Mouse (Mus musculus) midbrain, embryonic 11.5 days (tissue): ENCODE results near the gene Lig3. TPM values are rescaled to one million over a fixed set of nuclear protein-coding genes. Genes with fewer than 3 reads are reported as not detected.

Experiments
- ATAC-seq: fragments of 200-750 bp; cut with Nextera tagmentation; 2 replicates; pipeline ENCODE4 v1.8.0; 2017; ENCODE audit warnings: moderate TSS enrichment, moderate library complexity; ENCODE audit not compliant: low FRiP score
- DNase-seq: peaks from one replicate; pipeline ENCODE4 v3.0.0; 2015; ENCODE audit warnings: low spot score; ENCODE audit errors: missing footprints
- H3K27ac ChIP-seq: fragments of 300-500 bp; sonication (generic); 2 replicates; pipeline ENCODE4 v1.5.1; 2014; ENCODE audit warnings: low read depth, low read length
- H3K27me3 ChIP-seq: fragments of 300-500 bp; sonication (generic); 2 replicates; pipeline ENCODE4 v1.6.1; 2014; ENCODE audit warnings: mild to moderate bottlenecking, low read length, moderate library complexity, mixed read lengths; ENCODE audit not compliant: control insufficient read depth, insufficient read depth
- H3K36me3 ChIP-seq: fragments of 300-500 bp; sonication (generic); 2 replicates; pipeline ENCODE4 v1.6.1; 2014; ENCODE audit warnings: mild to moderate bottlenecking, low read length, moderate library complexity, mixed read lengths; ENCODE audit not compliant: control insufficient read depth, insufficient read depth
- H3K4me1 ChIP-seq: fragments of 300-500 bp; sonication (generic); 2 replicates; pipeline ENCODE4 v1.6.1; 2014; ENCODE audit warnings: low read length; ENCODE audit not compliant: control insufficient read depth, insufficient read depth
- H3K4me2 ChIP-seq: fragments of 300-500 bp; sonication (generic); 2 replicates; pipeline ENCODE4 v1.6.1; 2014; ENCODE audit warnings: mild to moderate bottlenecking, moderate library complexity
- H3K4me3 ChIP-seq: fragments of 300-500 bp; sonication (generic); 2 replicates; pipeline ENCODE4 v1.5.1; 2014; ENCODE audit warnings: low read depth, low read length
- H3K9ac ChIP-seq: fragments of 300-500 bp; sonication (generic); 2 replicates; pipeline ENCODE4 v1.6.1; 2014; ENCODE audit warnings: low read length
- H3K9me3 ChIP-seq: fragments of 300-500 bp; sonication (generic); 2 replicates; pipeline ENCODE4 v1.6.1; 2016; ENCODE audit warnings: low read length; ENCODE audit not compliant: control insufficient read depth
- WGBS: fragments of 180-500 bp; shearing (Covaris S2); extraction: QIAGEN DNeasy Blood & Tissue Kit; methylation state at CpG from one replicate; pipeline ENCODE4 v1.1.7; 2014; 5-methylcytosine and 5-hydroxymethylcytosine counted together
- polyA plus RNA-seq: library from polyadenylated mRNA; unstranded; fragments of >200 nt; fragmentation: Nextera tagmentation; extraction: Ambion mirVana; gene quantifications from 2 replicates; pipeline ENCODE4 v1.2.1, GENCODE M21; 2014

Gene Lig3
- 48.2 and 52.6 TPM in 2 replicates for polyA plus RNA-seq

DNA sequence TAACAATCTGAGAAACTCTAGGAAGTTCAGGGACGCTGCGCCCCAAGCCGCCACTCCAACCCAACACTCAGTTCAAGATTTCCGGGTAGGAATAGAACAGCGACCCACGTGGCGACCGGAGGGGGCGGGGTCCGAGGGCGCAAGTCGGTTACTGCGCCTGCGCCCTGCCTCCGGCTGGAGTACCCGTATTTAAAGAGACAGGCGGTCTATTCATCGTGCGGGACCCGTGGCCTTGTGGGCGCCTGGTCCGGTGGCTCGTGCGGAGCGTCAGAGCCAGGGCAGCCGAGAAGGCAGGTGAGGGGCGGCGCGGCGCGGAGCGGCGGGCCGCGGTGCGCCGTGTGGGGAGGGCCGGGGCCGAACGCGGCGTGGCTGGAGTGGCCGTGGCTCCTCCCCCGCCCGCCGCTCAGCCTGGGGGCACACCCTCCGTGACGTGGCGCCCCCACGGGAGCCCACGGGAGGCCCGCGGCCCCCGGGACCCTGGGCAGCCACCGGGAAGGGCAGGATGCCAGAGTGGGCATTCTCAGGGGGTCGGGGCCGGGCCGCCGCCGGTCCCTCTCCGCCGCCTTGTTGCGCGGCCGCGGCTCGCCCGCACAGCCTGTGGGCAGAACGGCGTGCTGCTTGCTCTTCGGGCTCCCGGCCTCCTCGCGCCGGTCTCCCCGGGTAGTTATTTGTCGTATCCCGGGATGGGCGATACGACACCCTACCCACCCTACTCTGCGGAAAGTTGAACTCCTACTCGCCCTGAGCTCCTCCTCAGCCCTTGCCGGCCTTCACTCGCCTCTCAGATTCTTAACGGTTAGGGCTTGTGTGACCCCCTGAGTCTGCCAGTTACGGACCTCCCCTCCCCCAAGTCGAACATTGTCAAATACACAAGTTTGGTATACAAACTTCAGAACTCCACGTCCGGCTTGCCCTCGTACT is at the start of gene Lig3:
Gene Lig3, plus strand, starts transcription at position 126 of the 921 bp plus-strand sequence.
- peak within 1 kb of the TSS; percentile 79 for H3K4me2 ChIP-seq
- H3K9ac ChIP-seq: peak within 1 kb of the TSS; percentile 97
- DNase-seq: peak; percentile 99
- no peaks in the 10 kb centered on the region for H3K9me3 ChIP-seq
- peaks cover 9% of the 10 kb centered on the region for H3K36me3 ChIP-seq
- H3K4me3 ChIP-seq: peak within 1 kb of the TSS; percentile 97
- H3K4me1 ChIP-seq: peaks cover 12% of the 10 kb centered on the region
- no peaks in the 10 kb centered on the region for H3K27me3 ChIP-seq
- under 1% methylated on average over 77 of the region's 90 CpGs for WGBS
- ATAC-seq: peak; percentile 96
- peak within 1 kb of the TSS; percentile 89 for H3K27ac ChIP-seq

GRCm38 (mm10) chr11:82734227-82734626 is 46.7 kb upstream of the Lig3 start:
- no peak for DNase-seq
- Histone ChIP-seq H3K4me2 (no peak overlapping the region), H3K27me3 (no peaks in the 10 kb centered on the region), H3K4me3 (no peak overlapping the region), H3K9me3 (no peaks in the 10 kb centered on the region), H3K9ac (no peak overlapping the region), H3K4me1 (no peaks in the 10 kb centered on the region), H3K27ac (no peak overlapping the region), H3K36me3 (no peaks in the 10 kb centered on the region)
- no peak for ATAC-seq

DNA sequence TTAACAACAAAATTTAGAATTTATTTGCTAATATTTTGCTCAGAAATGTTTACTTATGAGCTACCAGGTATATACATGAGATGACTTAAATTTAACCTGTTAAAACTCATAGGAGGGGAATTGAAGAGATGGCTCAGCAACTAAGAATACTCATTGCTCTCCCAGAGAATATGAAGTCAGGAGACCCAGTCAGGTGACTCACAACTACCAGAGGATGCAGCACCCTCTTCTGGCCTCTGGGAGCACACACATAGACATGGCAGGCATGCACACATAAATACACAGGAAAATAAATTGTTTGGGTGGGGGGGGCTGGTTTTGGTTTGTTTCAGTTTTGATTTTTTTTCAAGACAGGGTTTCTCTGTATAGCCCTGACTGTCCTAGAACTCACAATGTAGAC is 41.9 kb upstream of the Lig3 start:
- H3K4me1 ChIP-seq: no peaks in the 10 kb centered on the region
- H3K4me2 ChIP-seq: no peak overlapping the region

GRCm38 (mm10) chr11:82746138-82746537 is 34.8 kb upstream of the Lig3 start:
- no peaks in the 10 kb centered on the region for H3K4me1 ChIP-seq
- H3K27ac ChIP-seq: no peak overlapping the region
- ATAC-seq: no peak
- WGBS: 34% methylated on average over 6 of the region's 6 CpGs
- no peaks in the 10 kb centered on the region for H3K9me3 ChIP-seq
- H3K9ac ChIP-seq: no peak overlapping the region
- H3K4me3 ChIP-seq: no peak overlapping the region
- peak; percentile 84 for DNase-seq
- H3K4me2 ChIP-seq: no peak overlapping the region
- H3K27me3 ChIP-seq: no peaks in the 10 kb centered on the region
- H3K36me3 ChIP-seq: no peaks in the 10 kb centered on the region

More for the DNA sequence above, 41.9 kb upstream of the Lig3 start:
- H3K36me3 ChIP-seq: no peaks in the 10 kb centered on the region
- ATAC-seq: no peak
- no peak for DNase-seq
- no peak overlapping the region for H3K4me3 ChIP-seq
- no peak overlapping the region for H3K27ac ChIP-seq
- H3K9me3 ChIP-seq: no peaks in the 10 kb centered on the region
- no peaks in the 10 kb centered on the region for H3K27me3 ChIP-seq
- H3K9ac ChIP-seq: no peak overlapping the region

- Histone ChIP-seq H3K4me3 (no peak overlapping the region), H3K36me3 (no peaks in the 10 kb centered on the region), H3K27me3 (no peaks in the 10 kb centered on the region), H3K4me1 (no peaks in the 10 kb centered on the region), H3K4me2 (no peak overlapping the region), H3K9me3 (no peaks in the 10 kb centered on the region), H3K9ac (no peak overlapping the region), H3K27ac (no peak overlapping the region)
- ATAC-seq (no peak), DNase-seq (no peak)
- WGBS: 78% methylated on average over 8 of the region's 8 CpGs
These were observed 34.0 kb upstream of the Lig3 start for GRCm38 (mm10) chr11:82746857-82747366.

- no peak overlapping the region for H3K4me2 ChIP-seq
- H3K36me3 ChIP-seq: no peaks in the 10 kb centered on the region
- no peak overlapping the region for H3K9ac ChIP-seq
- H3K4me1 ChIP-seq: no peaks in the 10 kb centered on the region
- no peak for ATAC-seq
- no peak overlapping the region for H3K27ac ChIP-seq
- 75% methylated on average over 6 of the region's 6 CpGs for WGBS
- no peak for DNase-seq
- H3K27me3 ChIP-seq: no peaks in the 10 kb centered on the region
- H3K4me3 ChIP-seq: no peak overlapping the region
- no peaks in the 10 kb centered on the region for H3K9me3 ChIP-seq
These were observed 28.4 kb upstream of the Lig3 start for GRCm38 (mm10) chr11:82752349-82753115.

DNA sequence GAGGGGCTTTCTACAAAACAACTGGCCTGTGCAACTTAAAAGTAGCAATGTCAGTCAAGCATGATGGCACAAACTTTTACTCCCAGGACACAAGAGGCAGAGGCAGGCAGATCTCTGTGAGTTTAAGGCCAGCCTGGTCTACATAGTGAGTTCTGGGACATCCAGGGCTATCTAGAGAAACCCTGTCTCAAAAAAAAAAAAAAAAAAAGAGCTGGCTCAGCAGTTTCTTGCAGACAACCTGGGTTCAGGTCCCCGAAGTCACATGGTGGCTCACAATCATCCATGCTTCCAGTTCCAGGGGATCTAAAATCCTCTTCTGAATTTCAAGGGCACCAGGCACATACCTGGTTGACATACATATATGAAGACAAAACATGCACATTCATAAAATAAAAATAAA is 25.0 kb upstream of the Lig3 start:
- H3K27ac ChIP-seq: no peak overlapping the region
- H3K9me3 ChIP-seq: no peaks in the 10 kb centered on the region
- no peaks in the 10 kb centered on the region for H3K4me1 ChIP-seq
- no peaks in the 10 kb centered on the region for H3K36me3 ChIP-seq
- 85% methylated on average over 1 of the region's 1 CpGs for WGBS
- H3K4me3 ChIP-seq: no peak overlapping the region
- H3K27me3 ChIP-seq: no peaks in the 10 kb centered on the region
- DNase-seq (no peak), ATAC-seq (no peak)
- H3K9ac ChIP-seq: no peak overlapping the region
- no peak overlapping the region for H3K4me2 ChIP-seq

DNA sequence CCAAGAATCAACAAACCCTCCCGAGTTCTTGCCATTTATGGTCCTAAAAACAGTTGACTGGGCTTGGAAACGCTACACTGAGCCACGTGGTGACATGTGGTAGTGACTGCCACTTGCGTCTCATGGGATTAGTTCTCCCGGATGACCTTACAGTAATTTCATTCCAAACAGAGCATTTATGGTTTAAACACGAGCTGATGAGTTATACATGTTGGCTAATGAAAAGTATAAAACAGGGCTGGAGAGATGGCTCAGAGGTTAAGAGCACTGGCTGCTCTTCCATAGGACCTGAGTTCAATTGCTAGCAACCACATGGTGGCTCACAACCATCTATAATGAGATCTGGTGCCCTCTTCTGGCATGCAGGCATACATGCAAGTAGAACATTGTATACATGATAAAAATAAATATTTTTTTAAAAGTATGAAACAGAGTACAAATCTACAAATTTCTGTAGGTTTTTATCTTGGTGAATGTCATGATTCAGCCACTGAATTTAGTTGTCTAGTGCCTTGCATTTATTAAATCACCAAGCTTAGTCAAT is 18.6 kb upstream of the Lig3 start:
- H3K4me2 ChIP-seq: no peak overlapping the region
- peaks cover 15% of the 10 kb centered on the region; the same call in 1 of the 2 replicates for H3K4me1 ChIP-seq
- no peak overlapping the region for H3K4me3 ChIP-seq
- 87% methylated on average over 6 of the region's 6 CpGs for WGBS
- DNase-seq (no peak), ATAC-seq (no peak)
- H3K9me3 ChIP-seq: no peaks in the 10 kb centered on the region
- no peak overlapping the region for H3K27ac ChIP-seq
- no peaks in the 10 kb centered on the region for H3K27me3 ChIP-seq
- no peaks in the 10 kb centered on the region for H3K36me3 ChIP-seq
- no peak overlapping the region for H3K9ac ChIP-seq
